Mouse (Mus musculus) brain, embryonic 14.5 days (tissue): ENCODE data around the gene Magix.

Experiments used
- CTCF ChIP-seq: fragments of 200-500 bp; IDR thresholded peaks from 2 replicates; pipeline ENCODE4 v1.5.1; 2012; ENCODE audit warnings: inconsistent platforms, mild to moderate bottlenecking, moderate library complexity, borderline replicate concordance; ENCODE audit not compliant: insufficient read depth, insufficient read length; ENCODE audit errors: extremely low read depth
- POLR2A ChIP-seq: fragments of 200-500 bp; IDR thresholded peaks from 2 replicates; pipeline ENCODE4 v1.6.1; 2012; ENCODE audit warnings: mild to moderate bottlenecking, inconsistent platforms, borderline replicate concordance; ENCODE audit not compliant: poor library complexity, insufficient read depth, insufficient read length, severe bottlenecking; ENCODE audit errors: extremely low read depth

DNA sequence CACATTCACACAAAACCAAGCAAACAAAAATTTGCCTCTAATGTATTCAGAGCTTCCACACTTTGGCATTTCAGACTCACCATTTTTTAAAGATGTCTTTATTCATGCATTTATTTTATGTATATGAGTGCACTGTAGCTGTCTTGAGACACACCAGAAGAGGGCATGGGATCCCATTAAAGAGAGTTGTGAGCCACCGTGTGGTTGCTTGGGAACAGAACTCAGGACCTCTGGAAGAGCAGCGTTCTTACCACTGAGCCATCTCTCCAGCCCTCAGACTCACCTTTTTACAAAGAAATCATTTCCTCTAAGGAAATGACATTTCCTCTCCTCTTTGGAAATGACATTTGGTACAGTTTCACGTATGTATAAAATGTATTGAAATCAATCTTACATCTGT lies 2.1 kb downstream of the Magix start:
- TF ChIP-seq POLR2A, result no peak
- no peak for TF ChIP-seq CTCF
